Mouse (Mus musculus) midbrain, embryonic 12.5 days (tissue): ENCODE measurements around the gene Washc1. TPM values are rescaled to one million over a fixed set of nuclear protein-coding genes. Genes with fewer than 3 reads are reported as not detected.

Source experiments
- polyA plus RNA-seq: library from polyadenylated mRNA; unstranded; fragments of >200 nt; fragmentation: Nextera tagmentation; extraction: Ambion mirVana; gene quantifications from 2 replicates; pipeline ENCODE4 v1.2.1, GENCODE M21; 2016

Gene Washc1
- polyA plus RNA-seq, 1 experiment from 2014 or later: 38.8 TPM

Other genes with a start within 250 kb of the Washc1 start
- gene Ralbp1, start 225.7 kb upstream of the Washc1 start, polyA plus RNA-seq: 32.7 and 47.9 TPM in 2 replicates
- 92.9 and 95.7 TPM in 2 replicates for gene Twsg1, start 160.3 kb upstream of the Washc1 start, polyA plus RNA-seq
- gene Ankrd12, start 34.5 kb upstream of the Washc1 start, polyA plus RNA-seq: 52.4 and 67.3 TPM in 2 replicates
- gene Ndufv2, start 10.0 kb upstream of the Washc1 start, polyA plus RNA-seq: 290 and 294 TPM in 2 replicates
- gene Ddx11, start 12.0 kb downstream of the Washc1 start, polyA plus RNA-seq: 20.0 and 21.3 TPM in 2 replicates